Mouse (Mus musculus) embryo, embryonic 11.5 days (tissue): Measurements from ENCODE around the gene Strip1.

Experiments
- DNase-seq: peaks from one replicate; pipeline ENCODE4 v3.0.0-alpha.2; 2012; ENCODE audit warnings: low read depth, low spot score

The Strip1 gene

GRCm38 (mm10) chr3:107628551-107628950, 2.9 kb downstream of the Strip1 start:
- no peak for DNase-seq

GRCm38 (mm10) chr3:107627641-107628040, 3.9 kb downstream of the Strip1 start:
- DNase-seq = no peak

- no peak for DNase-seq
Measured at GRCm38 (mm10) chr3:107626751-107627150, 4.7 kb downstream of the Strip1 start.

GRCm38 (mm10) chr3:107625536-107625935, 6.0 kb downstream of the Strip1 start:
- no peak for DNase-seq

GRCm38 (mm10) chr3:107624424-107624823, 7.1 kb downstream of the Strip1 start:
- no peak for DNase-seq

- DNase-seq = no peak
Measured at GRCm38 (mm10) chr3:107622537-107622936, 9.0 kb downstream of the Strip1 start.

GRCm38 (mm10) chr3:107621286-107622075, 10.0 kb downstream of the Strip1 start:
- no peak for DNase-seq

GRCm38 (mm10) chr3:107619911-107620310, 11.6 kb downstream of the Strip1 start:
- DNase-seq = no peak

GRCm38 (mm10) chr3:107617800-107618199, 13.7 kb downstream of the Strip1 start:
- DNase-seq = no peak

- DNase-seq = no peak
Measured at GRCm38 (mm10) chr3:107612902-107613525, 18.5 kb downstream of the Strip1 start.

- no peak for DNase-seq
Measured at GRCm38 (mm10) chr3:107611394-107611793, 20.1 kb downstream of the Strip1 start.

GRCm38 (mm10) chr3:107609376-107609775, 22.1 kb downstream of the Strip1 start:
- DNase-seq = no peak

GRCm38 (mm10) chr3:107608808-107609207, 22.7 kb downstream of the Strip1 start:
- no peak for DNase-seq

GRCm38 (mm10) chr3:107607221-107607620, 24.3 kb downstream of the Strip1 start:
- DNase-seq = no peak

- no peak for DNase-seq
Measured at GRCm38 (mm10) chr3:107605304-107605703, 26.2 kb downstream of the Strip1 start.

GRCm38 (mm10) chr3:107600127-107600526, 31.4 kb downstream of the Strip1 start:
- no peak for DNase-seq

- no peak for DNase-seq
Measured at GRCm38 (mm10) chr3:107597586-107598389, 33.7 kb downstream of the Strip1 start.

- DNase-seq = no peak
Measured at GRCm38 (mm10) chr3:107597134-107597533, 34.4 kb downstream of the Strip1 start.

GRCm38 (mm10) chr3:107596559-107596958, 34.9 kb downstream of the Strip1 start:
- no peak for DNase-seq

- no peak for DNase-seq
Measured at GRCm38 (mm10) chr3:107595938-107596461, 35.5 kb downstream of the Strip1 start.

- DNase-seq = no peak
Measured at GRCm38 (mm10) chr3:107595264-107595937, 36.1 kb downstream of the Strip1 start.
